Mouse (Mus musculus) liver, postnatal 0 days (tissue): ENCODE measurements around the gene Ccdc9.

Source experiments
- CTCF ChIP-seq: sonication (generic); IDR thresholded peaks from 2 replicates; pipeline ENCODE4 v1.5.1; 2016; ENCODE audit warnings: antibody characterized with exemption, low read depth
- EP300 ChIP-seq: IDR thresholded peaks from 2 replicates; pipeline ENCODE4 v1.6.1; 2016; ENCODE audit warnings: antibody characterized with exemption, low read depth, mild to moderate bottlenecking

DNA sequence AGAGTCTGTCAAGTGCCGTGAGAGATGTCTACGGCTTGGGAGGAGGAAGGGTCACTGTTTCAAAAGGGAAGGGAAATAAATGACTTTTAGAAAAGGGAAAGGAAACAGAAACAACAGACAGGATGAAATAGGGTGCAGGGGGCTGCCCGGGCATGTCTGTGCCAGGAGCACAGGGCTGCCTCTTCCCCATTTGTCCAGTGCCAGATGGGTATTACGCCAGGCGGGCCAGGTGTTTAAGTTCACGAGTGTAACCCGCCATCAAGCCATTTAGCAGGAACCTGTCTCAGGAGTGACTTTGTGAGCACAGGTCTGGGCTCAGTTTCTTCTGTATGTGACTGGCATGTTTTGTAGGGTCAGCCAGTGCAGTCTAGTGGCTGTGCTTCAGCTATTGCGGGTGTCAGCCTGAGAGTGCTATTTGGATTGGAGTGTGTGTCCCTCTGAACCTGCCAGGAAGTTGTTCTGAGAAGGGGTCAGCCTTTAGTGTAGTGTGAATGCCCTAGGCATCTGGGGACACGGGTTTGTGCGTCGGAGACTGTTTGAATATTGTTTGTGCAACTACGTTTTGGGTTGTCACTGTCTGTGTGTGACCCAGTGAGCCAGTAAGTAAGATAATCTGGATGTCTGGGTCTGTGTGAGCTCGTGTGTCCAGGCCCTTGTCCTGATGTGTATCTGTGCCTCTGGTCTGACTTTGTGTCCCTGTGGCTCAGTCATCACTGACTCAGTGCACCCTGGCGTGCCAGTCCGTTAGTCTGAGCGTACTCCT lies 22.1 kb upstream of the Ccdc9 start:
- TF ChIP-seq EP300 (no peak), CTCF (no peak)
